Mouse (Mus musculus): ENCODE measurements around the gene Slc35b3.

Slc35b3 gene

GRCm38 (mm10) chr13:38960063-38961050 lies at the start of gene Slc35b3:
Gene Slc35b3, minus strand, starts transcription at chr13:38960875.
- peak; percentile 92 for DNase-seq (ENCODE audit: low spot score)

GRCm38 (mm10) chr13:39010280-39010679 lies 49.6 kb upstream of the Slc35b3 start:
- DNase-seq (ENCODE audit: low spot score), result no peak

- no peak for DNase-seq (ENCODE audit: low spot score)
Measured at GRCm38 (mm10) chr13:39003101-39003762, 42.6 kb upstream of the Slc35b3 start.

GRCm38 (mm10) chr13:39002424-39002823 lies 41.7 kb upstream of the Slc35b3 start:
- no peak for DNase-seq (ENCODE audit: low spot score)

GRCm38 (mm10) chr13:39001434-39001833 lies 40.8 kb upstream of the Slc35b3 start:
- no peak for DNase-seq (ENCODE audit: low spot score)

- no peak for DNase-seq (ENCODE audit: low spot score)
Measured at GRCm38 (mm10) chr13:38998958-38999357, 38.3 kb upstream of the Slc35b3 start.

- DNase-seq (ENCODE audit: low spot score), result peak; percentile 46
Measured at GRCm38 (mm10) chr13:38992529-38992928, 31.9 kb upstream of the Slc35b3 start.

- DNase-seq (ENCODE audit: low spot score), result no peak
Measured at GRCm38 (mm10) chr13:38983751-38984150, 23.1 kb upstream of the Slc35b3 start.

- no peak for DNase-seq (ENCODE audit: low spot score)
Measured at GRCm38 (mm10) chr13:38980900-38981299, 20.2 kb upstream of the Slc35b3 start.

- DNase-seq (ENCODE audit: low spot score), result no peak
Measured at GRCm38 (mm10) chr13:38976978-38977377, 16.3 kb upstream of the Slc35b3 start.

- DNase-seq (ENCODE audit: low spot score), result no peak
Measured at GRCm38 (mm10) chr13:38975853-38976252, 15.2 kb upstream of the Slc35b3 start.

GRCm38 (mm10) chr13:38972602-38973001 lies 11.9 kb upstream of the Slc35b3 start:
- no peak for DNase-seq (ENCODE audit: low spot score)

GRCm38 (mm10) chr13:38971047-38971446 lies 10.4 kb upstream of the Slc35b3 start:
- no peak for DNase-seq (ENCODE audit: low spot score)

GRCm38 (mm10) chr13:38967518-38967917 lies 6.8 kb upstream of the Slc35b3 start:
- no peak for DNase-seq (ENCODE audit: low spot score)

GRCm38 (mm10) chr13:38966922-38967448 lies 6.3 kb upstream of the Slc35b3 start:
- no peak for DNase-seq (ENCODE audit: low spot score)

GRCm38 (mm10) chr13:38962771-38963170 lies 2.1 kb upstream of the Slc35b3 start:
- DNase-seq (ENCODE audit: low spot score), result no peak

- DNase-seq (ENCODE audit: low spot score), result no peak
Measured at GRCm38 (mm10) chr13:38958037-38958436, 2.6 kb downstream of the Slc35b3 start.

- DNase-seq (ENCODE audit: low spot score), result no peak
Measured at GRCm38 (mm10) chr13:38946296-38947012, 14.2 kb downstream of the Slc35b3 start.

- DNase-seq (ENCODE audit: low spot score), result no peak
Measured at GRCm38 (mm10) chr13:38945767-38946166, 14.9 kb downstream of the Slc35b3 start.

- DNase-seq (ENCODE audit: low spot score), result no peak
Measured at GRCm38 (mm10) chr13:38944951-38945350, 15.7 kb downstream of the Slc35b3 start.

- no peak for DNase-seq (ENCODE audit: low spot score)
Measured at GRCm38 (mm10) chr13:38941786-38942185, 18.9 kb downstream of the Slc35b3 start.

- DNase-seq (ENCODE audit: low spot score), result no peak
Measured at GRCm38 (mm10) chr13:38941280-38941679, 19.4 kb downstream of the Slc35b3 start.
